Mouse (Mus musculus) heart, adult 8-10 months (tissue): Measurements from ENCODE around the gene 2410131K14Rik. TPM values are rescaled to one million over a fixed set of nuclear protein-coding genes. Genes with fewer than 3 reads are reported as not detected.

ENCODE experiments used
- DNase-seq: peaks from one replicate; pipeline ENCODE4 v3.0.0; 2022; ENCODE audit warnings: low spot score
- total RNA-seq, 4 experiments: library from RNA; stranded (reverse); gene quantifications; 2 replicates each; pipeline ENCODE4 v1.2.4; 2022

The 2410131K14Rik gene
- total RNA-seq, 4 experiments from 2014 or later, result 9.2 to 11.5 (median 9.7) TPM

DNA sequence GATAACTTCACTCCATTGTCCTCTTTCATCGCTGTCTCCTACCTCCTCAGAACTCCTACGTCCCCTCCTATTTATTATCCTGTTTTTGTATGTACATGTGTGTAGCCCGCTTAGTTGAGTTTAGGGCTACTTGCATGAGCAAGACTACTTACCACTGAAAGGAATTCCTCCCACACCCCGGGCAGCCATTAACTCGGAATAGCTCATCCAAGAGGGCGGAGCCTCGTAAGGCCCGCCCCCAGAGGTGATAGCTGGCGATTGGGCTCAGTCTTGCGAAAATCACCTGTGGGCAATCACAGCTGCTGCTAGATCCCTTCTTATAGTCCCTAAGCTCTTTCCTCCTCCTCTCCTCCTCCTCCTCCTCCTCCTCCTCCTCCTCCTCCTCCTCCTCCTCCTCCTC is 66.2 kb downstream of the 2410131K14Rik start:
- DNase-seq, result no peak

DNA sequence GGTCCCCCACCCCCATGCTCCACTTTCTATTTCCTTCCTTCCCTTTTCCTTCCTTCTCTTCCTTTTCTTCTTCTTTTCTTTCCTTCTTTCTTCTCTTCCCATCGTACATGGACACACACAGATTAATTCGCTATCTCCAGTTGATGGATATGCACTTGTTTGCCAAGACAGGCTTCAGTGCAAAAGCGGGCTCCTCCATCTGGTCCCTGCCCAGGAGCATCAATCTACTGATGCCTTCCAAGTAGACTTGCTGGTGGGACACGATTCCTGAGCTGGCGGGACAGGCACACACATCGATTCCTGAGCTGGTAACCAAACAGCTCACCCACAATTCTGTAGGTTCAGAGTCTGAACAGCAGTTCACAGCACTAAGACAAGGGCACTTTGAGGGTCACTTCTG is 68.7 kb downstream of the 2410131K14Rik start:
- no peak for DNase-seq

Other genes starting within 250 kb of the 2410131K14Rik start
- gene Tesc, start 217.5 kb upstream of the 2410131K14Rik start, total RNA-seq, result 100 to 1,000 TPM; 204 to 264 (median 228) TPM
- 10 to 100 TPM; 34.9 to 37.7 (median 36.6) TPM for gene Fbxw8, start 89.8 kb upstream of the 2410131K14Rik start, total RNA-seq
- under 1 TPM; 0.23 to 0.46 (median 0.36) TPM for gene Hrk, start 80.6 kb upstream of the 2410131K14Rik start, total RNA-seq
- gene Rnft2, start 111 bp upstream of the 2410131K14Rik start, total RNA-seq, result 1 to 10 TPM; 1.8 to 2.3 (median 2.0) TPM